Mouse (Mus musculus) CH12.LX (cell line): ENCODE results near the gene Xrra1.
"Not testable (repeated sequence)": the region's sequence is repeated elsewhere in the genome, so short reads cannot be mapped to it uniquely, and the experiment has no call there.

ENCODE experiments used
- CTCF ChIP-seq, 2 experiments: IDR thresholded peaks in 1 of 2; conservative IDR thresholded peaks in 1 of 2; 2 replicates each; pipeline ENCODE4 v1.5.1; 2011 to 2012; ENCODE audit warnings: low read depth in 2 of 2, low read length in 2 of 2, improper control_type of control experiment in 1 of 2, inconsistent platforms in 1 of 2, mild to moderate bottlenecking in 1 of 2, moderate library complexity in 1 of 2
- POLR2A ChIP-seq: IDR thresholded peaks from 2 replicates; pipeline ENCODE4 v1.6.1; 2011; ENCODE audit warnings: low read depth, mild to moderate bottlenecking, improper control_type of control experiment, low read length
- POLR2AphosphoS2 ChIP-seq: IDR thresholded peaks from 2 replicates; pipeline ENCODE4 v1.6.1; 2011; ENCODE audit warnings: low read depth, low read length, improper control_type of control experiment
- SIN3A ChIP-seq: IDR thresholded peaks from 2 replicates; pipeline ENCODE4 v1.6.1; 2012; ENCODE audit warnings: low read length, improper control_type of control experiment, inconsistent platforms

GRCm38 (mm10) chr7:99945012-99945411, 86.1 kb downstream of the Xrra1 start:
- TF ChIP-seq POLR2A; POLR2AphosphoS2; SIN3A; CTCF (conservative IDR thresholded peaks at IDR 0.05 in 1 of 2, IDR thresholded peaks at IDR 0.05 in 1 of 2; ENCODE audit: low read depth in 2 of 2, low read length in 2 of 2): not testable (repeated sequence)
